Mouse (Mus musculus): Measurements from ENCODE around the gene Cdh18.
"Not testable (repeated sequence)": the region's sequence is repeated elsewhere in the genome, so short reads cannot be mapped to it uniquely, and the experiment has no call there.

The Cdh18 gene

GRCm38 (mm10) chr15:22548711-22549271 lies at the start of gene Cdh18:
Cdh18 (plus strand) TSS chr15:22549022.
- in situ Hi-C loops (cut with MboI; ENCODE audit: low sequenced_read_pairs): no loop called here

GRCm38 (mm10) chr15:22511271-22511670 lies 37.6 kb upstream of the Cdh18 start:
- in situ Hi-C loops (cut with MboI; ENCODE audit: low sequenced_read_pairs): no loop called here

GRCm38 (mm10) chr15:22535828-22536227 lies 13.0 kb upstream of the Cdh18 start:
- in situ Hi-C loops (cut with MboI; ENCODE audit: low sequenced_read_pairs): no loop called here

GRCm38 (mm10) chr15:22577974-22578616 lies 29.3 kb downstream of the Cdh18 start:
- in situ Hi-C loops (cut with MboI; ENCODE audit: low sequenced_read_pairs): no loop called here

- in situ Hi-C loops (cut with MboI; ENCODE audit: low sequenced_read_pairs): no loop called here
Measured at GRCm38 (mm10) chr15:22578617-22578990, 29.8 kb downstream of the Cdh18 start.

- in situ Hi-C loops (cut with MboI; ENCODE audit: low sequenced_read_pairs): no loop called here
Measured at GRCm38 (mm10) chr15:22584667-22585066, 35.8 kb downstream of the Cdh18 start.

- in situ Hi-C loops (cut with MboI; ENCODE audit: low sequenced_read_pairs): no loop called here
Measured at GRCm38 (mm10) chr15:22716376-22716775, 167.6 kb downstream of the Cdh18 start.

- in situ Hi-C loops (cut with MboI; ENCODE audit: low sequenced_read_pairs): no loop called here
Measured at GRCm38 (mm10) chr15:22717681-22718080, 168.9 kb downstream of the Cdh18 start.

GRCm38 (mm10) chr15:22726574-22726973 lies 177.8 kb downstream of the Cdh18 start:
- in situ Hi-C loops (cut with MboI; ENCODE audit: low sequenced_read_pairs): no loop called here

- in situ Hi-C loops (cut with MboI; ENCODE audit: low sequenced_read_pairs): no loop called here
Measured at GRCm38 (mm10) chr15:22733039-22733438, 184.2 kb downstream of the Cdh18 start.

GRCm38 (mm10) chr15:22736165-22736564 lies 187.3 kb downstream of the Cdh18 start:
- in situ Hi-C loops (cut with MboI; ENCODE audit: low sequenced_read_pairs): no loop called here

GRCm38 (mm10) chr15:22761257-22761656 lies 212.4 kb downstream of the Cdh18 start:
- in situ Hi-C loops (cut with MboI; ENCODE audit: low sequenced_read_pairs): not testable (repeated sequence)

- in situ Hi-C loops (cut with MboI; ENCODE audit: low sequenced_read_pairs): not testable (repeated sequence)
Measured at GRCm38 (mm10) chr15:22766591-22766990, 217.8 kb downstream of the Cdh18 start.

GRCm38 (mm10) chr15:22776346-22776745 lies 227.5 kb downstream of the Cdh18 start:
- in situ Hi-C loops (cut with MboI; ENCODE audit: low sequenced_read_pairs): no loop called here

GRCm38 (mm10) chr15:22789696-22790095 lies 240.9 kb downstream of the Cdh18 start:
- in situ Hi-C loops (cut with MboI; ENCODE audit: low sequenced_read_pairs): no loop called here

- in situ Hi-C loops (cut with MboI; ENCODE audit: low sequenced_read_pairs): no loop called here
Measured at GRCm38 (mm10) chr15:22791791-22792190, 243.0 kb downstream of the Cdh18 start.

GRCm38 (mm10) chr15:22833127-22833526 lies 284.3 kb downstream of the Cdh18 start:
- in situ Hi-C loops (cut with MboI; ENCODE audit: low sequenced_read_pairs): no loop called here

GRCm38 (mm10) chr15:22837173-22837572 lies 288.4 kb downstream of the Cdh18 start:
- in situ Hi-C loops (cut with MboI; ENCODE audit: low sequenced_read_pairs): no loop called here

- in situ Hi-C loops (cut with MboI; ENCODE audit: low sequenced_read_pairs): no loop called here
Measured at GRCm38 (mm10) chr15:22857704-22858103, 308.9 kb downstream of the Cdh18 start.

GRCm38 (mm10) chr15:22870679-22871078 lies 321.9 kb downstream of the Cdh18 start:
- in situ Hi-C loops (cut with MboI; ENCODE audit: low sequenced_read_pairs): no loop called here

GRCm38 (mm10) chr15:22897724-22898123 lies 348.9 kb downstream of the Cdh18 start:
- in situ Hi-C loops (cut with MboI; ENCODE audit: low sequenced_read_pairs): no loop called here

- in situ Hi-C loops (cut with MboI; ENCODE audit: low sequenced_read_pairs): no loop called here
Measured at GRCm38 (mm10) chr15:22898208-22898607, 349.4 kb downstream of the Cdh18 start.

- in situ Hi-C loops (cut with MboI; ENCODE audit: low sequenced_read_pairs): no loop called here
Measured at GRCm38 (mm10) chr15:22914444-22914843, 365.6 kb downstream of the Cdh18 start.

All from CH12F3 (cell line).